Mouse (Mus musculus) mesoderm, embryonic 11.5 days (tissue): ENCODE data around the gene Krtap4-9.
"Not testable (repeated sequence)": the region's sequence is repeated elsewhere in the genome, so short reads cannot be mapped to it uniquely, and the experiment has no call there.

Source experiments
- DNase-seq: peaks from one replicate; pipeline ENCODE4 v3.0.0-alpha.2; 2012; ENCODE audit warnings: low read depth, low spot score

The Krtap4-9 gene

GRCm38 (mm10) chr11:99784900-99785299, at the start of gene Krtap4-9:
Gene Krtap4-9 (plus strand): TSS chr11:99785200.
- not testable (repeated sequence) for DNase-seq

- DNase-seq = no peak
Observed at GRCm38 (mm10) chr11:99743985-99744384, 41.0 kb upstream of the Krtap4-9 start.

- DNase-seq = no peak
Observed at GRCm38 (mm10) chr11:99758877-99759276, 26.1 kb upstream of the Krtap4-9 start.

GRCm38 (mm10) chr11:99768410-99768809, 16.6 kb upstream of the Krtap4-9 start:
- DNase-seq = no peak

- DNase-seq = not testable (repeated sequence)
Observed at GRCm38 (mm10) chr11:99772813-99773212, 12.2 kb upstream of the Krtap4-9 start, which contains the start of gene Gm11595. Gene Gm11595 (minus strand): TSS chr11:99772913.

GRCm38 (mm10) chr11:99778401-99778800, 6.6 kb upstream of the Krtap4-9 start:
- peak; percentile 47 for DNase-seq

- no peak for DNase-seq
Observed at GRCm38 (mm10) chr11:99780604-99781003, 4.4 kb upstream of the Krtap4-9 start, which contains the start of gene Krtap4-8. Gene Krtap4-8 (minus strand): TSS chr11:99780704.

GRCm38 (mm10) chr11:99793367-99793766, 8.4 kb downstream of the Krtap4-9 start, which contains the start of gene Gm11596:
Gene Gm11596 (minus strand): TSS chr11:99793467.
- DNase-seq = no peak

GRCm38 (mm10) chr11:99798832-99799231, 13.8 kb downstream of the Krtap4-9 start, which contains the start of gene Gm11569:
Gene Gm11569 (minus strand): TSS chr11:99798932.
- not testable (repeated sequence) for DNase-seq

- DNase-seq = not testable (repeated sequence)
Observed at GRCm38 (mm10) chr11:99804346-99804745, 19.3 kb downstream of the Krtap4-9 start, which contains the start of gene Gm11554. Gene Gm11554 (minus strand): TSS chr11:99804446.

GRCm38 (mm10) chr11:99809792-99810191, 24.8 kb downstream of the Krtap4-9 start, which contains the start of gene Krtap4-13:
Gene Krtap4-13 (minus strand): TSS chr11:99809892.
- DNase-seq = not testable (repeated sequence)

- DNase-seq = not testable (repeated sequence)
Observed at GRCm38 (mm10) chr11:99815566-99815965, 30.6 kb downstream of the Krtap4-9 start, which contains the start of gene Gm11564. Gene Gm11564 (minus strand): TSS chr11:99815666.
